Mouse (Mus musculus): ENCODE data around the gene Zfp61. TPM values are rescaled to one million over a fixed set of nuclear protein-coding genes. Genes with fewer than 3 reads are reported as not detected.

Zfp61 gene
- 7.1 and 7.7 TPM in 2 replicates for polyA plus RNA-seq (2016; fragmentation: Nextera tagmentation; extraction: Ambion mirVana)

- Histone ChIP-seq H3K4me2 (peak within 1 kb of the TSS; percentile 96), H3K27ac (peak within 1 kb of the TSS; percentile 72), H3K9me3 (replicated peaks) (no peaks in the 10 kb centered on the region), H3K36me3 (peaks cover 36% of the 10 kb centered on the region), H3K4me1 (peaks cover 25% of the 10 kb centered on the region), H3K27me3 (replicated peaks) (no peaks in the 10 kb centered on the region), H3K9ac (peak within 1 kb of the TSS; percentile 76), H3K4me3 (peak within 1 kb of the TSS; percentile 74)
- WGBS (ENCODE audit: insufficient replicate concordance) = 2% methylated on average over 13 of the region's 13 CpGs
- peak; percentile 72 for ATAC-seq
Measured at GRCm38 (mm10) chr7:24300771-24301282, at the start of gene Zfp61. TSS of gene Zfp61 (minus strand) at chr7:24301232.

- H3K4me3 ChIP-seq = no peak within 1 kb of the TSS
- H3K4me2 ChIP-seq = no peak within 1 kb of the TSS
- H3K9ac ChIP-seq = no peak within 1 kb of the TSS
- H3K27ac ChIP-seq = no peak within 1 kb of the TSS
- no peak for ATAC-seq
- no peaks in the 10 kb centered on the region; the same call in 1 of the 2 replicates for H3K9me3 ChIP-seq (replicated peaks)
- no peaks in the 10 kb centered on the region for H3K4me1 ChIP-seq
- H3K36me3 ChIP-seq = no peaks in the 10 kb centered on the region
- 35% methylated on average over 6 of the region's 6 CpGs for WGBS (ENCODE audit: insufficient replicate concordance)
- peaks cover 33% of the 10 kb centered on the region for H3K27me3 ChIP-seq (replicated peaks)
Measured at GRCm38 (mm10) chr7:24348896-24349295, 47.9 kb upstream of the Zfp61 start, which contains the start of gene Lypd5. TSS of gene Lypd5 (plus strand) at chr7:24349196.

GRCm38 (mm10) chr7:24346444-24346843, 45.4 kb upstream of the Zfp61 start:
- Histone ChIP-seq H3K27me3 (replicated peaks) (peaks cover 11% of the 10 kb centered on the region), H3K4me2 (no peak overlapping the region), H3K4me1 (no peaks in the 10 kb centered on the region), H3K4me3 (no peak overlapping the region), H3K36me3 (no peaks in the 10 kb centered on the region), H3K9me3 (replicated peaks) (no peaks in the 10 kb centered on the region), H3K9ac (no peak overlapping the region), H3K27ac (no peak overlapping the region)
- no peak for ATAC-seq
- 51% methylated on average over 5 of the region's 5 CpGs for WGBS (ENCODE audit: insufficient replicate concordance)

- no peak overlapping the region for H3K9ac ChIP-seq
- ATAC-seq = no peak
- no peaks in the 10 kb centered on the region for H3K27me3 ChIP-seq (replicated peaks)
- no peaks in the 10 kb centered on the region for H3K4me1 ChIP-seq
- H3K9me3 ChIP-seq (replicated peaks) = no peaks in the 10 kb centered on the region
- no peak overlapping the region for H3K4me3 ChIP-seq
- H3K4me2 ChIP-seq = no peak overlapping the region
- 66% methylated on average over 7 of the region's 7 CpGs for WGBS (ENCODE audit: insufficient replicate concordance)
- H3K27ac ChIP-seq = no peak overlapping the region
- no peaks in the 10 kb centered on the region for H3K36me3 ChIP-seq
Measured at GRCm38 (mm10) chr7:24343701-24344272, 42.8 kb upstream of the Zfp61 start.

- ATAC-seq = no peak
- H3K4me3 ChIP-seq = no peak overlapping the region
- 0 out of 2 replicates have a peak, but pooled peaks cover 4% of the 10 kb centered on the region for H3K9me3 ChIP-seq (replicated peaks)
- no peaks in the 10 kb centered on the region for H3K36me3 ChIP-seq
- H3K27me3 ChIP-seq (replicated peaks) = peaks cover 27% of the 10 kb centered on the region
- H3K4me1 ChIP-seq = no peaks in the 10 kb centered on the region
- H3K27ac ChIP-seq = no peak overlapping the region
- no peak overlapping the region for H3K4me2 ChIP-seq
- no peak overlapping the region for H3K9ac ChIP-seq
- WGBS (ENCODE audit: insufficient replicate concordance) = 24% methylated on average over 2 of the region's 2 CpGs
Measured at GRCm38 (mm10) chr7:24338241-24338640, 37.2 kb upstream of the Zfp61 start.

- H3K9me3 ChIP-seq (replicated peaks) = 0 out of 2 replicates have a peak, but pooled peaks cover 4% of the 10 kb centered on the region
- WGBS (ENCODE audit: insufficient replicate concordance) = 5% methylated on average over 5 of the region's 5 CpGs
- no peak for ATAC-seq
Measured at GRCm38 (mm10) chr7:24335699-24336309, 34.8 kb upstream of the Zfp61 start.

GRCm38 (mm10) chr7:24333304-24333986, 32.4 kb upstream of the Zfp61 start, which contains the start of gene Tescl:
TSS of gene Tescl (minus strand) at chr7:24333936.
- no peaks in the 10 kb centered on the region for H3K4me1 ChIP-seq
- no peak within 1 kb of the TSS for H3K9ac ChIP-seq
- no peak within 1 kb of the TSS for H3K27ac ChIP-seq
- H3K36me3 ChIP-seq = no peaks in the 10 kb centered on the region
- peaks cover 45% of the 10 kb centered on the region for H3K27me3 ChIP-seq (replicated peaks)
- WGBS (ENCODE audit: insufficient replicate concordance) = 20% methylated on average over 49 of the region's 49 CpGs
- H3K4me3 ChIP-seq = no peak within 1 kb of the TSS
- H3K9me3 ChIP-seq (replicated peaks) = 0 out of 2 replicates have a peak, but pooled peaks cover 3% of the 10 kb centered on the region
- no peak for ATAC-seq
- H3K4me2 ChIP-seq = peak within 1 kb of the TSS; percentile 30

More at GRCm38 (mm10) chr7:24335699-24336309, 34.8 kb upstream of the Zfp61 start:
- Histone ChIP-seq H3K9ac (no peak overlapping the region), H3K4me1 (no peaks in the 10 kb centered on the region), H3K4me3 (no peak overlapping the region), H3K27ac (no peak overlapping the region), H3K4me2 (no peak overlapping the region), H3K27me3 (replicated peaks) (peaks cover 45% of the 10 kb centered on the region), H3K36me3 (no peaks in the 10 kb centered on the region)

- H3K27me3 ChIP-seq (replicated peaks) = peaks cover 38% of the 10 kb centered on the region
- 66% methylated on average over 14 of the region's 14 CpGs for WGBS (ENCODE audit: insufficient replicate concordance)
- H3K9ac ChIP-seq = no peak overlapping the region
- H3K4me2 ChIP-seq = no peak overlapping the region
- no peaks in the 10 kb centered on the region for H3K4me1 ChIP-seq
- no peak overlapping the region for H3K27ac ChIP-seq
- H3K4me3 ChIP-seq = no peak overlapping the region
- ATAC-seq = no peak
- H3K9me3 ChIP-seq (replicated peaks) = peaks cover 8% of the 10 kb centered on the region; the same call in 1 of the 2 replicates
- no peaks in the 10 kb centered on the region for H3K36me3 ChIP-seq
Measured at GRCm38 (mm10) chr7:24327281-24327975, 26.4 kb upstream of the Zfp61 start.

GRCm38 (mm10) chr7:24326273-24327135, 25.5 kb upstream of the Zfp61 start:
- peaks cover 31% of the 10 kb centered on the region for H3K27me3 ChIP-seq (replicated peaks)
- H3K9ac ChIP-seq = no peak overlapping the region
- H3K27ac ChIP-seq = no peak overlapping the region
- H3K36me3 ChIP-seq = no peaks in the 10 kb centered on the region
- H3K4me2 ChIP-seq = peak overlapping the region; percentile 44; the same call in 1 of the 2 replicates
- ATAC-seq = no peak
- no peaks in the 10 kb centered on the region for H3K4me1 ChIP-seq
- H3K9me3 ChIP-seq (replicated peaks) = peaks cover 8% of the 10 kb centered on the region; the same call in 1 of the 2 replicates
- WGBS (ENCODE audit: insufficient replicate concordance) = 43% methylated on average over 20 of the region's 20 CpGs
- H3K4me3 ChIP-seq = no peak overlapping the region

GRCm38 (mm10) chr7:24325675-24326128, 24.7 kb upstream of the Zfp61 start:
- peaks cover 8% of the 10 kb centered on the region; the same call in 1 of the 2 replicates for H3K9me3 ChIP-seq (replicated peaks)
- no peak for ATAC-seq
- no peak overlapping the region for H3K9ac ChIP-seq
- H3K27me3 ChIP-seq (replicated peaks) = peaks cover 29% of the 10 kb centered on the region
- no peak overlapping the region for H3K27ac ChIP-seq
- no peaks in the 10 kb centered on the region for H3K4me1 ChIP-seq
- H3K4me3 ChIP-seq = no peak overlapping the region
- H3K4me2 ChIP-seq = peak overlapping the region; percentile 44
- H3K36me3 ChIP-seq = no peaks in the 10 kb centered on the region
- 12% methylated on average over 13 of the region's 13 CpGs for WGBS (ENCODE audit: insufficient replicate concordance)

- ATAC-seq = no peak
- no peaks in the 10 kb centered on the region for H3K4me1 ChIP-seq
- no peak overlapping the region for H3K4me2 ChIP-seq
- 70% methylated on average over 6 of the region's 6 CpGs for WGBS (ENCODE audit: insufficient replicate concordance)
- H3K9ac ChIP-seq = no peak overlapping the region
- H3K27me3 ChIP-seq (replicated peaks) = peaks cover 32% of the 10 kb centered on the region
- H3K27ac ChIP-seq = no peak overlapping the region
- H3K4me3 ChIP-seq = no peak overlapping the region
- H3K9me3 ChIP-seq (replicated peaks) = peaks cover 8% of the 10 kb centered on the region; the same call in 1 of the 2 replicates
- H3K36me3 ChIP-seq = no peaks in the 10 kb centered on the region
Measured at GRCm38 (mm10) chr7:24325197-24325596, 24.2 kb upstream of the Zfp61 start.
